Mouse (Mus musculus) gastrocnemius, postnatal 36 days (tissue): ENCODE measurements around the gene Trim45. TPM values are rescaled to one million over a fixed set of nuclear protein-coding genes. Genes with fewer than 3 reads are reported as not detected.

Experiments used
- total RNA-seq, 2 experiments: library from RNA; stranded (reverse); gene quantifications; 2 replicates each; pipeline ENCODE4 v1.2.3; 2021

Gene Trim45
- total RNA-seq, 2 experiments from 2014 or later = 3.9 to 4.3 TPM

Other genes with a start within 250 kb of the Trim45 start
- 10 to 100 TPM; 23.4 to 23.6 TPM for gene Man1a2, start 236.7 kb upstream of the Trim45 start, total RNA-seq
- under 1 TPM; 0.20 to 0.26 TPM for gene Vtcn1, start 96.7 kb upstream of the Trim45 start, total RNA-seq
- 1 to 10 TPM; 3.6 to 3.8 TPM for gene Ttf2, start 47.5 kb downstream of the Trim45 start, total RNA-seq
- under 1 TPM in 1 of 2 experiments, not detected in 1; 0.15 TPM for gene Cd101, start 107.4 kb downstream of the Trim45 start, total RNA-seq
- 10 to 100 TPM; 11.7 to 14.0 TPM for gene Ptgfrn, start 188.1 kb downstream of the Trim45 start, total RNA-seq